Mouse (Mus musculus): ENCODE data around the gene Gstcd.
A peak's percentile ranks its signal among the peaks of the same experiment; 100 is the strongest.

The Gstcd gene

GRCm38 (mm10) chr3:133091664-133092273 lies at the start of gene Gstcd, which contains the start of gene Ints12:
Gene Gstcd (minus strand): TSS chr3:133092033.
Gene Ints12 (plus strand): TSS chr3:133091840.
- DNase-seq (ENCODE audit: low read depth) = peak; percentile 89

- no peak for DNase-seq (ENCODE audit: low read depth)
Observed at GRCm38 (mm10) chr3:133132611-133133010, 40.8 kb upstream of the Gstcd start.

- DNase-seq (ENCODE audit: low read depth) = no peak
Observed at GRCm38 (mm10) chr3:133131372-133131771, 39.5 kb upstream of the Gstcd start.

GRCm38 (mm10) chr3:133113281-133113680 lies 21.4 kb upstream of the Gstcd start:
- no peak for DNase-seq (ENCODE audit: low read depth)

- DNase-seq (ENCODE audit: low read depth) = no peak
Observed at GRCm38 (mm10) chr3:133111741-133112140, 19.9 kb upstream of the Gstcd start.

GRCm38 (mm10) chr3:133109844-133110243 lies 18.0 kb upstream of the Gstcd start:
- DNase-seq (ENCODE audit: low read depth) = no peak

- DNase-seq (ENCODE audit: low read depth) = no peak
Observed at GRCm38 (mm10) chr3:133108731-133109130, 16.9 kb upstream of the Gstcd start.

- no peak for DNase-seq (ENCODE audit: low read depth)
Observed at GRCm38 (mm10) chr3:133104436-133104835, 12.6 kb upstream of the Gstcd start.

GRCm38 (mm10) chr3:133103768-133104167 lies 11.9 kb upstream of the Gstcd start:
- DNase-seq (ENCODE audit: low read depth) = no peak

- no peak for DNase-seq (ENCODE audit: low read depth)
Observed at GRCm38 (mm10) chr3:133098909-133099308, 7.1 kb upstream of the Gstcd start.

- DNase-seq (ENCODE audit: low read depth) = peak; percentile 34
Observed at GRCm38 (mm10) chr3:133098336-133098735, 6.5 kb upstream of the Gstcd start.

GRCm38 (mm10) chr3:133097936-133098335 lies 6.1 kb upstream of the Gstcd start:
- peak; percentile 13 for DNase-seq (ENCODE audit: low read depth)

GRCm38 (mm10) chr3:133094305-133094704 lies 2.5 kb upstream of the Gstcd start:
- no peak for DNase-seq (ENCODE audit: low read depth)

- no peak for DNase-seq (ENCODE audit: low read depth)
Observed at GRCm38 (mm10) chr3:133092936-133093335, 1.1 kb upstream of the Gstcd start.

GRCm38 (mm10) chr3:133092274-133092853 lies 531 bp upstream of the Gstcd start:
- DNase-seq (ENCODE audit: low read depth) = peak; percentile 25

- DNase-seq (ENCODE audit: low read depth) = peak; percentile 43
Observed at GRCm38 (mm10) chr3:133091121-133091663, 641 bp downstream of the Gstcd start.

- peak; percentile 28 for DNase-seq (ENCODE audit: low read depth)
Observed at GRCm38 (mm10) chr3:133090247-133091120, 1.3 kb downstream of the Gstcd start.

GRCm38 (mm10) chr3:133085858-133086257 lies 6.0 kb downstream of the Gstcd start:
- peak; percentile 65 for DNase-seq (ENCODE audit: low read depth)

- no peak for DNase-seq (ENCODE audit: low read depth)
Observed at GRCm38 (mm10) chr3:133082736-133083135, 9.1 kb downstream of the Gstcd start.

- DNase-seq (ENCODE audit: low read depth) = no peak
Observed at GRCm38 (mm10) chr3:133075560-133075959, 16.3 kb downstream of the Gstcd start.

GRCm38 (mm10) chr3:133052068-133052467 lies 39.8 kb downstream of the Gstcd start:
- no peak for DNase-seq (ENCODE audit: low read depth)

GRCm38 (mm10) chr3:133033145-133033755 lies 58.6 kb downstream of the Gstcd start:
- DNase-seq (ENCODE audit: low read depth) = no peak
